Mouse (Mus musculus) mammary gland, adult 2 months (tissue): ENCODE measurements around the gene Klhl32. TPM values are rescaled to one million over a fixed set of nuclear protein-coding genes. Genes with fewer than 3 reads are reported as not detected.

ENCODE experiments used
- polyA plus RNA-seq: library from polyadenylated mRNA; depleted of rRNA; stranded (reverse); fragments of >200 nt; gene quantifications from 2 replicates; pipeline ENCODE4 v1.2.3, GENCODE M21; 2012; ENCODE audit warnings: low replicate concordance; rRNA removed

Klhl32 gene
- polyA plus RNA-seq = 0.07 and 0.09 TPM in 2 replicates

GRCm38 (mm10) chr4:24850401-24851325, at the start of gene Klhl32:
Gene Klhl32, minus strand, starts transcription at chr4:24851124.

GRCm38 (mm10) chr4:24897851-24898515, 47.1 kb upstream of the Klhl32 start, which contains the start of gene Ndufaf4:
Gene Ndufaf4, plus strand, starts transcription at chr4:24898083.

Other genes starting within 250 kb of the Klhl32 start
- gene Ndufaf4, start 47.0 kb upstream of the Klhl32 start, polyA plus RNA-seq = 2.5 and 3.4 TPM in 2 replicates
- 1.4 and 3.7 TPM in 2 replicates for gene Gpr63, start 115.3 kb upstream of the Klhl32 start, polyA plus RNA-seq